Mouse (Mus musculus): ENCODE data around the gene Sec31b. TPM values are rescaled to one million over a fixed set of nuclear protein-coding genes. Genes with fewer than 3 reads are reported as not detected.

Sec31b gene
- polyA plus RNA-seq, 1 experiment, result 0.68 TPM

DNA sequence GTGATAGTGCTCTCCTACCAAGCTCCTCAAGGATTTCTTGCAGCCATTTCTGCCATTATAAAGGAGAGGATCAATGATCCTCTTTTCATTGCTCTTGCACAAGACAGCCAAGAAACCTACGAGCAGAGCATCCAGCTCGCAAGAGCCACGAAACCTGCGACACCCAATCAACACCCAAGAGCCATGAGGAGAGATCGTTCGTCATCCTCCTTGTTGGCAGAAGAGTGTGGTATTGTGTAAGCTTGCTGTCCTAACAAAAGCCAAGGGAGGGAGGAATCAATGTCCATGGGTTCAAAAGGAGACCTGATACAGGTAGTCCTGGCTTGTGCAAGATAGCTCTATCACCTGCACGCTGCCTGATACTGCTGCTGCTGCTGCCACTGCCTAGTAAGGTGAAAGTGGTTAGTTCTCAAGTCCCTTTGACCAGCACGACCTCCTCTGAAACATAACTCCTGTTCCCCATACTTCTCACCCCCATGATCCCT, 2.9 kb downstream of the Sec31b start:
- 86% methylated on average over 8 of the region's 8 CpGs for WGBS
- DNase-seq (ENCODE audit: low read depth, low spot score), result no peak

- WGBS, result 78% methylated on average over 8 of the region's 8 CpGs
- DNase-seq (ENCODE audit: low read depth, low spot score), result no peak
Measured at GRCm38 (mm10) chr19:44537416-44537815, 8.2 kb downstream of the Sec31b start.

GRCm38 (mm10) chr19:44535376-44535775, 10.3 kb downstream of the Sec31b start:
- no peak for DNase-seq (ENCODE audit: low read depth, low spot score)
- WGBS, result 35% methylated on average over 3 of the region's 3 CpGs

GRCm38 (mm10) chr19:44530018-44530417, 15.6 kb downstream of the Sec31b start:
- no peak for DNase-seq (ENCODE audit: low read depth, low spot score)
- 84% methylated on average over 6 of the region's 6 CpGs for WGBS

DNA sequence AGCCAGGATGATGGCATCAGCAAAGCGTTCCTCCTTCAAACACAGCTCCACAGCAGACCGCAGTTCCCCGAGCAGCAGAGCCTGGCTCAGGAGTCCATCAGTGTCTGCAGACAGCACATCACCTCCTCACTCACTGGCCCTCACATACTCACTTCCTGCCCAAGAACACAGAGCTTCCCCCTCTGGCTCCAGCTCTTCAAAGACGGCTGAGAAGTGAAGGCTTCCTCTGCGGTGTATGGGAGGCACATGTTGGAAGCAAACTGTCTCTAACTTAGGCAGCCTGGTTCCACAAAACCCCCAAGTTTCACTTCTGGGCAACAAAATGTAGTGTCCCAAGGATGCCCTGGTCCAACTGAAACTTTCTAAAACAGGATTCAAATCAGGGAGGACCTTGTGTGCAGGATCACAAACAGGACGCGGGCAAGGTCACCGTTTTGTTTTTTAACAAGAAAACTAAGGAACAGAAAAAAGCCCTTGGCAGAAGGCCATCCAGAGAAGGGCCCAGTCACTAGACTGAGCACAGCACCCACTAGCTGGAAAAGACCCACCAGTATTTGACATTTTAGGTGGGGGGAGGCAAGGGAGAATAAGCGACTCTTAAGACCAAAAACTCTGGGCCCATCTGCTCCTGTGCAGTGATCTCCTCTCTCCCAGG, 20.0 kb downstream of the Sec31b start:
- no peak for DNase-seq (ENCODE audit: low read depth, low spot score)
- 67% methylated on average over 9 of the region's 9 CpGs for WGBS

GRCm38 (mm10) chr19:44519152-44519551, 26.5 kb downstream of the Sec31b start:
- 16% methylated on average over 7 of the region's 7 CpGs for WGBS

GRCm38 (mm10) chr19:44517996-44518768, 27.5 kb downstream of the Sec31b start:
- WGBS, result 71% methylated on average over 12 of the region's 12 CpGs
- no peak for DNase-seq (ENCODE audit: low read depth, low spot score)

More at GRCm38 (mm10) chr19:44519152-44519551, 26.5 kb downstream of the Sec31b start:
- DNase-seq (ENCODE audit: low read depth, low spot score), result no peak

DNA sequence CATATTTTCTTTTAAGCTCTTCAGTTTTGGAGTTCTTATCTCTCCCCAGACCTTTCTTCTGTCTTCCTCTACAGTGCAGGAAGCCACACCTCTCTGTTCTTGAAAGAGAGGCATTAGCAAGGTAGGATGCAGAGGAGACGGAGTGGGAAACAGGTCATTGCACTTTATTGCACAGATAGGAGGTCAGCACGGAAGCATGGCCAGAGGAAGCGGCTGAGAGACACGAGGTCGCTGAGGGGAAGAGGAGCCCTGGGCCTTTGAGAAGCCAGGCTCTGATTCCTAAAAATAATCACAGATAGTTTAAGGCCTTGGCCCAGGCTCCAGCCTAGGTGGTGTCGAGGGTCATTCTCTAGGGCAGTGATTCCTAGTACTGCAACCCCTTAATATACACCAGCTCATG, 29.9 kb downstream of the Sec31b start:
- no peak for DNase-seq (ENCODE audit: low read depth, low spot score)
- 65% methylated on average over 6 of the region's 6 CpGs for WGBS

GRCm38 (mm10) chr19:44514521-44515451, 30.9 kb downstream of the Sec31b start:
- no peak for DNase-seq (ENCODE audit: low read depth, low spot score)
- WGBS, result 52% methylated on average over 14 of the region's 14 CpGs

GRCm38 (mm10) chr19:44513921-44514482, 31.7 kb downstream of the Sec31b start:
- DNase-seq (ENCODE audit: low read depth, low spot score), result no peak
- WGBS, result 49% methylated on average over 7 of the region's 7 CpGs

DNA sequence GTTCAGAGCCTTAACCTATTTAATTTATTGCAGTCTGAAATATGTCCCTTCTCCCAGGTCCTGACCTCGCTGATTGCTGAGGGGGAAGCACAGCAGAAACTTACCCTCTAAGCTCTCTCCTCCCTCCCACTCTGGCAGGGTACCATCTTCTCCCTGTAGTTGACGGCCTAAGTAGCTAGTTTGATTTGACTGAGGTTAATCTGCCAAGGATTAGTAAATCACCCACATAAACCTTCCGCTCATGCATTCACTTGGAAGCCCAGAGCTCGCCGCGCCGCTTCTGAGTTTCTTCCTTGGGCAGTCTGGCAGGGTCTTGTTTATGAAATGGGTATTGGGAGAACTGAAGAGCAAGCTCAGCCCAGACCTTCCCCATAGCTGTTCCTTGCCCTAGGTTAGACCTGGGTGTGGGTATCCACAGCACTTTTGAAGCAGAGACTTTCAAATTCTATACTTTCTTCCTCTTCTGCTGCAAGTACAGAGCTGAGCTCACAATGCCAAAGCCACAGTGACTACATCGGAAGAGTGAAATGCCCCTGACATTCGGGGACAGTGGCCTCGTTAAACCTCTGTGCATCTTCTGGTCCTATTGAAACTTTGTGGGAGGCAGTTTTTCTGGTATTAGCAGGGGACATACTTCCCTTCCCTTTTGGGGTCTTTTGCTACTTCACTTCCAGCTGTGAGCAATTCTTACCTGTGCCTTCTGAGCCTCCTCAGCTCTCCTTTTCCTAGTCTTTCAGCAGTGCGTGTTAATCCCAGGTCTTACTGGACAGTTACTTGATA, 32.4 kb downstream of the Sec31b start:
- 54% methylated on average over 11 of the region's 11 CpGs for WGBS

GRCm38 (mm10) chr19:44512601-44513000, 33.1 kb downstream of the Sec31b start:
- DNase-seq (ENCODE audit: low read depth, low spot score), result no peak
- 60% methylated on average over 5 of the region's 5 CpGs for WGBS

More for the DNA sequence above, 32.4 kb downstream of the Sec31b start:
- DNase-seq (ENCODE audit: low read depth, low spot score), result no peak

GRCm38 (mm10) chr19:44511451-44512231, 34.0 kb downstream of the Sec31b start:
- 3% methylated on average over 66 of the region's 66 CpGs for WGBS
- DNase-seq (ENCODE audit: low read depth, low spot score), result no peak

GRCm38 (mm10) chr19:44510534-44511175, 35.0 kb downstream of the Sec31b start:
- 11% methylated on average over 12 of the region's 12 CpGs for WGBS
- DNase-seq (ENCODE audit: low read depth, low spot score), result no peak

DNA sequence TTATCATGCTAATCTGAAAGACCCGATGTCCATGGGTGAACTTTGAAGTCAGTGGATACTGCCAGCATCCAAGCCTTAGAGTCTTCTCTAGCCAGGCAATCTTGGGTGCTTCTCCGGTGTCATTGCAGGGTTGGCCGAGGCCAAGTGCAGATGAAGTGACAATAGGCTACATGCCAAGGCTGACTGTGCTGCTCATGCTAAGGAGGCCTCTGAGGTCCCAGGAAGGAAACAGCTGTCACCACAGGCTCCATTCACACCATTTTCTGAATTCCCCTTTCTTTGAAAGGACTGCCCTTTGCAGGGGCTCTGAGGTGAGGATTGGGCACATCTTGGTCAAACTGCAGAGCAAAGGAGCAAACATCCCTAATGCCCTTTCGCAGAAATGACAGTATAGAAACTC, 42.9 kb downstream of the Sec31b start:
- DNase-seq (ENCODE audit: low read depth, low spot score), result no peak
- 70% methylated on average over 4 of the region's 4 CpGs for WGBS

DNA sequence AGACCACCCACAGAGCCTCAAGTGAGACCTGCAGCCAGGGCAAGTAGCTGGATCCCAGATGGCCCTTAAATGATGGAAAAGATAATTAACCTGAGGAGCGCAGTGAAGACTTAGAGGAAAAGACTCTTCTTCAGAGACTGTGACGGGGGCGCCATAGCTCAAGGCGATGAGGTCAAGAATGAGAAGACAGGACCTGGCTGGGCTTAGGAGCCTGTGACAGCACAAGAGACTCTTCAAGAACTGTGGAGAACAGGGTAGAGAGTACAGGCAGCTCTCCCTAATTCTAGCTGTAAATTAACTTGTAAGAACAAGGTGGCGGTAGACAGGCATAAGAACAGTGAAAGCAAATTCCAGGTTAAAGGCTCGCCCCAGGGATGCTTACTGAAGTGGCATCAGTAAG, 43.7 kb downstream of the Sec31b start:
- WGBS, result 87% methylated on average over 6 of the region's 6 CpGs
- DNase-seq (ENCODE audit: low read depth, low spot score), result no peak

DNA sequence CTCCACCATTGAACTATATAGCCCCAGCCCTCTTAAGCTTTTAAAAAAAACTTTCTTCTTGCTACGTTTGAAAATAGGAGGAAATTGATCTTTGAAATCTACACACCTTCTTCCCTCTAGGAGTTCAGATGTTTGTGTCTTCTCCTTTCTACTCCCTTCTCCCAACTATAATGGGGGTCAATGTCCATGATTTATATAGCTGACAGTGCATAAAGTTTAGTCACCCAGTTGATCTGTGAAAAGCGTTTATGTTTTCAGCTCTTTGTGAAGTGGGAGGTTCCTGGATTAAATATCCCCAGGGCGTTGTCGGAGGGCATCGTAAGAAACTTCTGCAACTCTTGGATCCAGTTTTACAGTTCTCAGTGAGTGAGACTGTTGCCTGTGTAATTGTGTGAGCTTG, 45.4 kb downstream of the Sec31b start:
- WGBS, result 14% methylated on average over 5 of the region's 5 CpGs
- DNase-seq (ENCODE audit: low read depth, low spot score), result peak; percentile 54

- DNase-seq (ENCODE audit: low read depth, low spot score), result no peak
- 19% methylated on average over 6 of the region's 6 CpGs for WGBS
Measured at GRCm38 (mm10) chr19:44498936-44499335, 46.7 kb downstream of the Sec31b start.

Measured in large intestine, adult 2 months (tissue).